Mouse (Mus musculus) kidney, embryonic 14.5 days (tissue): ENCODE data around the gene Loxl3. TPM values are rescaled to one million over a fixed set of nuclear protein-coding genes. Genes with fewer than 3 reads are reported as not detected.

Experiments
- ATAC-seq: fragments of 200-750 bp; cut with Nextera tagmentation; 2 replicates; pipeline ENCODE4 v1.8.0; 2017; ENCODE audit warnings: moderate number of reproducible peaks, mild to moderate bottlenecking, moderate TSS enrichment, moderate library complexity; ENCODE audit not compliant: low FRiP score, low TSS enrichment
- H3K27ac ChIP-seq: fragments of 300-500 bp; sonication (generic); 2 replicates; pipeline ENCODE4 v1.5.1; 2014; ENCODE audit warnings: low read depth, mild to moderate bottlenecking, low read length, moderate library complexity, mixed read lengths
- H3K27me3 ChIP-seq: fragments of 300-500 bp; sonication (generic); 2 replicates; pipeline ENCODE4 v1.6.1; 2014; ENCODE audit warnings: mild to moderate bottlenecking, low read length; ENCODE audit not compliant: control insufficient read depth, insufficient read depth
- H3K36me3 ChIP-seq: fragments of 300-500 bp; sonication (generic); 2 replicates; pipeline ENCODE4 v1.6.1; 2014; ENCODE audit warnings: low read length, mixed read lengths; ENCODE audit not compliant: control insufficient read depth, insufficient read depth
- H3K4me1 ChIP-seq: fragments of 300-500 bp; sonication (generic); 2 replicates; pipeline ENCODE4 v1.6.1; 2014; ENCODE audit warnings: low read length, mixed read lengths; ENCODE audit not compliant: control insufficient read depth, insufficient read depth
- H3K4me2 ChIP-seq: fragments of 300-500 bp; sonication (generic); replicated peaks from 2 replicates; pipeline ENCODE4 v1.6.1; 2014; ENCODE audit warnings: low read depth, mild to moderate bottlenecking, low read length
- H3K4me3 ChIP-seq: fragments of 300-500 bp; sonication (generic); 2 replicates; pipeline ENCODE4 v1.5.1; 2014; ENCODE audit warnings: mild to moderate bottlenecking, low read length
- H3K9ac ChIP-seq: fragments of 300-500 bp; sonication (generic); 2 replicates; pipeline ENCODE4 v1.6.1; 2014; ENCODE audit warnings: low read depth, mild to moderate bottlenecking, low read length, moderate library complexity
- H3K9me3 ChIP-seq: fragments of 300-500 bp; sonication (generic); 2 replicates; pipeline ENCODE4 v1.6.1; 2016; ENCODE audit warnings: low read length; ENCODE audit not compliant: control insufficient read depth
- WGBS: fragments of 180-500 bp; shearing (Covaris S2); extraction: QIAGEN DNeasy Blood & Tissue Kit; methylation state at CpG from one replicate; pipeline ENCODE4 v1.1.7; 2014; 5-methylcytosine and 5-hydroxymethylcytosine counted together
- polyA plus RNA-seq: library from polyadenylated mRNA; unstranded; fragments of >200 nt; fragmentation: Nextera tagmentation; extraction: Ambion mirVana; gene quantifications from 2 replicates; pipeline ENCODE4 v1.2.1, GENCODE M21; 2014

Loxl3 gene
- polyA plus RNA-seq, 1 experiment from 2014 or later: 14.3 TPM

GRCm38 (mm10) chr6:83034463-83035055 is 586 bp downstream of the Loxl3 start:
- Histone ChIP-seq H3K4me3 (peak overlapping the region; percentile 58), H3K9me3 (no peaks in the 10 kb centered on the region), H3K9ac (peak overlapping the region; percentile 46), H3K4me1 (peaks cover 18% of the 10 kb centered on the region; the same call in 1 of the 2 replicates), H3K27ac (peak overlapping the region; percentile 90), H3K27me3 (peaks cover 14% of the 10 kb centered on the region; the same call in 1 of the 2 replicates), H3K36me3 (peaks cover 4% of the 10 kb centered on the region; the same call in 1 of the 2 replicates), H3K4me2 (peak overlapping the region; percentile 90)
- ATAC-seq: peak; percentile 6; the same call in 1 of the 2 replicates
- WGBS: 25% methylated on average over 5 of the region's 5 CpGs

- H3K9ac ChIP-seq: no peak overlapping the region
- no peak overlapping the region for H3K4me3 ChIP-seq
- no peak overlapping the region for H3K27ac ChIP-seq
- H3K9me3 ChIP-seq: no peaks in the 10 kb centered on the region
- H3K4me1 ChIP-seq: peaks cover 15% of the 10 kb centered on the region; the same call in 1 of the 2 replicates
- WGBS: 90% methylated on average over 8 of the region's 8 CpGs
- H3K27me3 ChIP-seq: no peaks in the 10 kb centered on the region
- ATAC-seq: no peak
- 0 out of 2 replicates have a peak, but pooled peaks cover 4% of the 10 kb centered on the region for H3K36me3 ChIP-seq
- no peak overlapping the region for H3K4me2 ChIP-seq
These were observed 3.2 kb downstream of the Loxl3 start for GRCm38 (mm10) chr6:83037188-83037587.

- H3K27ac ChIP-seq: no peak overlapping the region
- peak; percentile 59 for ATAC-seq
- H3K9me3 ChIP-seq: no peaks in the 10 kb centered on the region
- H3K4me2 ChIP-seq: peak overlapping the region; percentile 42
- no peaks in the 10 kb centered on the region for H3K27me3 ChIP-seq
- H3K4me3 ChIP-seq: peak overlapping the region; percentile 18; the same call in 1 of the 2 replicates
- peaks cover 14% of the 10 kb centered on the region; the same call in 1 of the 2 replicates for H3K4me1 ChIP-seq
- H3K36me3 ChIP-seq: 0 out of 2 replicates have a peak, but pooled peaks cover 4% of the 10 kb centered on the region
- 9% methylated on average over 24 of the region's 24 CpGs for WGBS
- no peak overlapping the region for H3K9ac ChIP-seq
These were observed 4.6 kb downstream of the Loxl3 start for GRCm38 (mm10) chr6:83038496-83039012.

GRCm38 (mm10) chr6:83040601-83041000 is 6.6 kb downstream of the Loxl3 start:
- peaks cover 9% of the 10 kb centered on the region; the same call in 1 of the 2 replicates for H3K4me1 ChIP-seq
- no peaks in the 10 kb centered on the region for H3K27me3 ChIP-seq
- H3K4me3 ChIP-seq: no peak overlapping the region
- no peak overlapping the region for H3K9ac ChIP-seq
- no peak overlapping the region for H3K27ac ChIP-seq
- H3K36me3 ChIP-seq: 0 out of 2 replicates have a peak, but pooled peaks cover 4% of the 10 kb centered on the region
- WGBS: 80% methylated on average over 5 of the region's 5 CpGs
- no peaks in the 10 kb centered on the region for H3K9me3 ChIP-seq
- no peak for ATAC-seq
- no peak overlapping the region for H3K4me2 ChIP-seq

- no peak for ATAC-seq
These were observed 9.6 kb downstream of the Loxl3 start for GRCm38 (mm10) chr6:83043561-83043960.

GRCm38 (mm10) chr6:83043993-83044392 is 10.0 kb downstream of the Loxl3 start:
- ATAC-seq: no peak
- H3K27ac ChIP-seq: no peak overlapping the region
- 0 out of 2 replicates have a peak, but pooled peaks cover under 1% of the 10 kb centered on the region for H3K4me1 ChIP-seq
- H3K9me3 ChIP-seq: no peaks in the 10 kb centered on the region
- H3K9ac ChIP-seq: no peak overlapping the region
- H3K27me3 ChIP-seq: no peaks in the 10 kb centered on the region
- no peak overlapping the region for H3K4me2 ChIP-seq
- H3K36me3 ChIP-seq: 0 out of 2 replicates have a peak, but pooled peaks cover 4% of the 10 kb centered on the region
- no peak overlapping the region for H3K4me3 ChIP-seq
- 88% methylated on average over 5 of the region's 5 CpGs for WGBS

More at GRCm38 (mm10) chr6:83043561-83043960, 9.6 kb downstream of the Loxl3 start:
- Histone ChIP-seq H3K9me3 (no peaks in the 10 kb centered on the region), H3K36me3 (0 out of 2 replicates have a peak, but pooled peaks cover 4% of the 10 kb centered on the region), H3K4me3 (no peak overlapping the region), H3K9ac (no peak overlapping the region), H3K4me1 (peaks cover 5% of the 10 kb centered on the region; the same call in 1 of the 2 replicates), H3K27ac (no peak overlapping the region), H3K4me2 (no peak overlapping the region), H3K27me3 (no peaks in the 10 kb centered on the region)
- WGBS: 55% methylated on average over 6 of the region's 6 CpGs

GRCm38 (mm10) chr6:83044742-83045141 is 10.8 kb downstream of the Loxl3 start:
- no peak overlapping the region for H3K4me3 ChIP-seq
- H3K36me3 ChIP-seq: peaks cover 4% of the 10 kb centered on the region; the same call in 1 of the 2 replicates
- 70% methylated on average over 9 of the region's 9 CpGs for WGBS

GRCm38 (mm10) chr6:83049367-83049766 is 15.4 kb downstream of the Loxl3 start:
- Histone ChIP-seq H3K4me1 (peaks cover 11% of the 10 kb centered on the region), H3K9me3 (no peaks in the 10 kb centered on the region), H3K27me3 (no peaks in the 10 kb centered on the region), H3K9ac (no peak overlapping the region), H3K4me3 (no peak overlapping the region), H3K4me2 (no peak overlapping the region), H3K36me3 (peaks cover 25% of the 10 kb centered on the region), H3K27ac (no peak overlapping the region)
- ATAC-seq: no peak
- 74% methylated on average over 10 of the region's 10 CpGs for WGBS

More at GRCm38 (mm10) chr6:83044742-83045141, 10.8 kb downstream of the Loxl3 start:
- Histone ChIP-seq H3K4me1 (no peaks in the 10 kb centered on the region), H3K9ac (no peak overlapping the region), H3K4me2 (no peak overlapping the region), H3K27ac (no peak overlapping the region), H3K9me3 (no peaks in the 10 kb centered on the region), H3K27me3 (no peaks in the 10 kb centered on the region)
- ATAC-seq: no peak
